ENCODE assay signal across 25 mouse cellular contexts in the genomic region with DNA sequence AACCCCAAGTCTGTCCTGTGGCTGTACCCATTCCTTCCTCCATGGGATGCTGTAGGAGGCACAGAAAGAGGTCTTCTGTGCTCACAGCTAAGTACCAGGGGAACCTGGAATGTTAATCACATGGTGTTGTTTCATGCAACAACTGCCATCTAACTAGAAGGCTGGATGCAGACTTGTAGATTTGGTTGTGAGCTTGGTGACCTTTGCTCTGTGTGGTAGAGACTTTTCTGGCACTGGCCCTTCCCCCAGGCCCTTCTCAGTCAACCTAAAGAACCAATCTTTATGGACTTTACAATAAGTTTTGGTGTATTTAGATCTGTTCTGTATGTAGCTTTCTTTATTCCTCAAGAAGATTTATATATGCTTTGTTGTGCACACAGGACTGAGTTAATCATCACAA. TPM values are rescaled to one million over a fixed set of nuclear protein-coding genes. Genes with fewer than 3 reads are reported as not detected.
DNase-seq lines count a peak whose midpoint lies in the region; ATAC-seq and TF ChIP-seq lines count a peak whose summit lies in the region.
"Had no signal": no experiment of that assay in that cellular context is flagged by ENCODE, and none has a peak within 500 bp of the region (broad histone marks: within the 10 kb centered on the region; RNA-seq: fewer than 3 reads in every experiment).

No protein-coding gene starts in this region.

- H3K9ac ChIP-seq in intestine, postnatal 0 days (ENCODE audit: low read depth, low read length), result no peak overlapping the region
- no peak overlapping the region for H3K9ac ChIP-seq in intestine, embryonic 16.5 days (ENCODE audit: low read depth, low read length)
- no peak overlapping the region for H3K9ac ChIP-seq in kidney, embryonic 16.5 days (replicated peaks; ENCODE audit: low read length)
- no peak overlapping the region for H3K9ac ChIP-seq in liver, adult 2 months (ENCODE audit: low read depth, low read length)
- no peak overlapping the region for H3K9ac ChIP-seq in liver, embryonic 12.5 days
- H3K9ac ChIP-seq: embryonic facial prominence, embryonic 12.5 days; forebrain, embryonic 13.5 days had no signal

- peak; percentile 50 for DNase-seq in kidney, adult 2 months
- DNase-seq in kidney, postnatal 14 days, result no peak
- no peak for DNase-seq in kidney, adult 11 months
- peak; percentile 41 for DNase-seq in liver, adult 2 months (ENCODE audit: extremely low read depth, low read depth, low spot score)
- DNase-seq: adrenal gland, adult 8-10 months; adrenal gland, postnatal 14 days; adrenal gland, postnatal 36 days; B cell, adult 2 months; cerebellum, adult 11-12 months; cerebellum, adult 2 months; cerebellum, adult 9-10 months; cerebellum, postnatal 10 days; cerebellum, postnatal 25 days had no signal

- TF ChIP-seq POLR2A in kidney, adult 2 months (IDR thresholded peaks at IDR 0.05; ENCODE audit: low read depth, low read length), result no peak
- no peak for TF ChIP-seq POLR2A in liver, adult 2 months (IDR thresholded peaks at IDR 0.05; ENCODE audit: extremely low read depth, insufficient read depth, low read length)

- 0 out of 2 replicates have a peak, but pooled peaks have one; percentile 7 for TF ChIP-seq CTCF in intestine, postnatal 0 days (IDR thresholded peaks at IDR 0.05; ENCODE audit: low read depth)
- no peak for TF ChIP-seq CTCF in kidney, adult 2 months (conservative IDR thresholded peaks at IDR 0.05; ENCODE audit: insufficient read depth, insufficient read length, low read depth, low read length)
- TF ChIP-seq CTCF in liver, adult 2 months (IDR thresholded peaks at IDR 0.05; ENCODE audit: low read depth, low read length), result no peak

- H3K27ac ChIP-seq in intestine, postnatal 0 days (ENCODE audit: low read depth, low read length), result peak overlapping the region; percentile 54; the same call in 1 of the 2 replicates
- no peak overlapping the region for H3K27ac ChIP-seq in intestine, embryonic 16.5 days (ENCODE audit: low read length)
- H3K27ac ChIP-seq in kidney, adult 2 months (ENCODE audit: insufficient read depth, low read depth, low read length), result peak overlapping the region; percentile 93
- H3K27ac ChIP-seq in kidney, embryonic 16.5 days (ENCODE audit: low read length), result peak overlapping the region; percentile 54; the same call in 1 of the 2 replicates
- H3K27ac ChIP-seq in liver, adult 2 months (replicated peaks; ENCODE audit: insufficient read depth, low read depth, low read length), result peak overlapping the region; percentile 70
- no peak overlapping the region for H3K27ac ChIP-seq in liver, embryonic 12.5 days
- H3K27ac ChIP-seq: embryonic facial prominence, embryonic 10.5 days; embryonic facial prominence, embryonic 12.5 days; forebrain, embryonic 13.5 days had no signal

- H3K9me3 ChIP-seq in intestine, postnatal 0 days (ENCODE audit: control insufficient read depth), result no peaks in the 10 kb centered on the region
- no peaks in the 10 kb centered on the region for H3K9me3 ChIP-seq in intestine, embryonic 16.5 days (ENCODE audit: control insufficient read depth, low read length)
- H3K9me3 ChIP-seq in kidney, embryonic 16.5 days (ENCODE audit: low read length), result no peaks in the 10 kb centered on the region
- no peaks in the 10 kb centered on the region for H3K9me3 ChIP-seq in liver, embryonic 12.5 days (replicated peaks)
- H3K9me3 ChIP-seq: embryonic facial prominence, embryonic 10.5 days; embryonic facial prominence, embryonic 12.5 days; forebrain, embryonic 13.5 days; G1E had no signal

- no peak overlapping the region for H3K4me2 ChIP-seq in intestine, postnatal 0 days (replicated peaks; ENCODE audit: low read depth)
- no peak overlapping the region for H3K4me2 ChIP-seq in intestine, embryonic 16.5 days (ENCODE audit: low read depth, low read length)
- no peak overlapping the region for H3K4me2 ChIP-seq in kidney, embryonic 16.5 days (replicated peaks; ENCODE audit: low read depth, low read length)
- no peak overlapping the region for H3K4me2 ChIP-seq in liver, embryonic 12.5 days
- H3K4me2 ChIP-seq: embryonic facial prominence, embryonic 12.5 days; forebrain, embryonic 13.5 days had no signal

- no peaks in the 10 kb centered on the region for H3K27me3 ChIP-seq in intestine, postnatal 0 days (replicated peaks; ENCODE audit: control insufficient read depth, insufficient read depth, low read length)
- no peaks in the 10 kb centered on the region for H3K27me3 ChIP-seq in intestine, embryonic 16.5 days (replicated peaks; ENCODE audit: control insufficient read depth, insufficient read depth, low read length)
- H3K27me3 ChIP-seq in kidney, adult 2 months (replicated peaks; ENCODE audit: control insufficient read depth, insufficient read depth, low read length), result no peaks in the 10 kb centered on the region
- H3K27me3 ChIP-seq in kidney, embryonic 16.5 days (ENCODE audit: insufficient read depth, low read length), result no peaks in the 10 kb centered on the region
- H3K27me3 ChIP-seq in liver, adult 2 months (ENCODE audit: control insufficient read depth, insufficient read depth, low read length), result no peaks in the 10 kb centered on the region
- no peaks in the 10 kb centered on the region for H3K27me3 ChIP-seq in liver, embryonic 12.5 days (replicated peaks)
- H3K27me3 ChIP-seq: CH12.LX; embryonic facial prominence, embryonic 12.5 days; forebrain, embryonic 13.5 days; Patski had no signal

- no peaks in the 10 kb centered on the region for H3K4me1 ChIP-seq in intestine, postnatal 0 days (replicated peaks; ENCODE audit: control insufficient read depth, insufficient read depth, low read length)
- no peaks in the 10 kb centered on the region for H3K4me1 ChIP-seq in intestine, embryonic 16.5 days (ENCODE audit: control insufficient read depth, insufficient read depth, low read length)
- peaks cover 16% of the 10 kb centered on the region for H3K4me1 ChIP-seq in kidney, adult 2 months (ENCODE audit: control insufficient read depth, insufficient read depth, low read length)
- H3K4me1 ChIP-seq in kidney, embryonic 16.5 days (ENCODE audit: insufficient read depth, low read length), result no peaks in the 10 kb centered on the region
- H3K4me1 ChIP-seq in liver, adult 2 months (ENCODE audit: control insufficient read depth, insufficient read depth, low read length), result peaks cover 7% of the 10 kb centered on the region
- no peaks in the 10 kb centered on the region for H3K4me1 ChIP-seq in liver, embryonic 12.5 days
- H3K4me1 ChIP-seq: embryonic facial prominence, embryonic 10.5 days; embryonic facial prominence, embryonic 12.5 days; forebrain, embryonic 13.5 days had no signal

- ATAC-seq in intestine, postnatal 0 days, result no peak
- no peak for ATAC-seq in intestine, embryonic 16.5 days
- no peak for ATAC-seq in kidney, embryonic 16.5 days (ENCODE audit: low FRiP score, low TSS enrichment)
- no peak for ATAC-seq in liver, embryonic 12.5 days
- ATAC-seq: activated CD4-positive, CD25-positive, alpha-beta regulatory T cell, adult 4 months; CD4-positive, CD25-positive, alpha-beta regulatory T cell, adult 4 months; forebrain, embryonic 13.5 days; Patski had no signal

- H3K79me2 ChIP-seq in liver, adult 2 months (ENCODE audit: control insufficient read depth, insufficient read depth, low read length), result no peaks in the 10 kb centered on the region

- peaks cover 11% of the 10 kb centered on the region; the same call in 1 of the 2 replicates for H3K36me3 ChIP-seq in intestine, postnatal 0 days (ENCODE audit: control insufficient read depth, insufficient read depth)
- no peaks in the 10 kb centered on the region for H3K36me3 ChIP-seq in intestine, embryonic 16.5 days (ENCODE audit: control insufficient read depth, insufficient read depth, low read length)
- H3K36me3 ChIP-seq in kidney, adult 2 months (ENCODE audit: control insufficient read depth, insufficient read depth, low read length), result peaks cover 2% of the 10 kb centered on the region; the same call in 1 of the 2 replicates
- H3K36me3 ChIP-seq in kidney, embryonic 16.5 days (ENCODE audit: insufficient read depth, low read length), result 0 out of 2 replicates have a peak, but pooled peaks cover 3% of the 10 kb centered on the region
- H3K36me3 ChIP-seq in liver, adult 2 months (ENCODE audit: control insufficient read depth, insufficient read depth, low read length), result peaks cover 19% of the 10 kb centered on the region
- H3K36me3 ChIP-seq in liver, embryonic 12.5 days, result no peaks in the 10 kb centered on the region
- H3K36me3 ChIP-seq: embryonic facial prominence, embryonic 10.5 days; embryonic facial prominence, embryonic 12.5 days; G1E had no signal

- H3K4me3 ChIP-seq in intestine, postnatal 0 days (ENCODE audit: low read depth, low read length), result no peak overlapping the region
- no peak overlapping the region for H3K4me3 ChIP-seq in intestine, embryonic 16.5 days (ENCODE audit: low read length)
- no peak overlapping the region for H3K4me3 ChIP-seq in kidney, adult 2 months (ENCODE audit: insufficient read depth, low read depth, low read length)
- H3K4me3 ChIP-seq in kidney, embryonic 16.5 days (ENCODE audit: low read length), result no peak overlapping the region
- H3K4me3 ChIP-seq in liver, adult 2 months (ENCODE audit: insufficient read depth, low read depth, low read length), result no peak overlapping the region
- no peak overlapping the region for H3K4me3 ChIP-seq in liver, embryonic 12.5 days
- H3K4me3 ChIP-seq: embryonic facial prominence, embryonic 10.5 days; embryonic facial prominence, embryonic 12.5 days; forebrain, embryonic 13.5 days had no signal

RNA-seq across cellular contexts. Expression of a gene that starts 13.2 kb away (rescaled TPM):
- polyA plus RNA-seq in intestine, postnatal 0 days (2015; fragmentation: Nextera tagmentation; extraction: Ambion mirVana), result 55.8 and 68.8 TPM in 2 replicates
- 83.8 and 95.1 TPM in 2 replicates for polyA plus RNA-seq in intestine, embryonic 16.5 days (2015; fragmentation: Nextera tagmentation; extraction: Ambion mirVana)
- polyA plus RNA-seq in kidney, adult 2 months (2012; rRNA removed), result 251 and 265 TPM in 2 replicates
- 57.1 and 69.9 TPM in 2 replicates for polyA plus RNA-seq in kidney, embryonic 16.5 days (2015; fragmentation: Nextera tagmentation; extraction: Ambion mirVana)
- total RNA-seq in liver, adult 2 months (2014; rRNA removed), result 54.5 and 69.7 TPM in 2 replicates
- 50.1 and 57.4 TPM in 2 replicates for polyA plus RNA-seq in liver, adult 2 months (2012; rRNA removed)
- 6.4 TPM in 2 replicates for polyA plus RNA-seq in liver, embryonic 12.5 days (2016; fragmentation: Nextera tagmentation; extraction: Ambion mirVana)
- total RNA-seq: CH12.LX, G1E had no signal
- polyA plus RNA-seq: G1E had no signal

Comparison
In these comparisons a context has a peak if more than half of its experiments do, and no peak if none do; other contexts are left out.
1. H3K27ac ChIP-seq: peak in intestine, postnatal 0 days (single experiment), kidney, adult 2 months (single experiment), kidney, embryonic 16.5 days (single experiment) and liver, adult 2 months (single experiment); none in intestine, embryonic 16.5 days (single experiment) and liver, embryonic 12.5 days (single experiment).
2. DNase-seq: peak in kidney, adult 2 months (single experiment) and liver, adult 2 months (single experiment); none in kidney, postnatal 14 days (single experiment) and kidney, adult 11 months (single experiment).